Mouse (Mus musculus): Measurements from ENCODE around the gene Edem1.

The Edem1 gene

DNA sequence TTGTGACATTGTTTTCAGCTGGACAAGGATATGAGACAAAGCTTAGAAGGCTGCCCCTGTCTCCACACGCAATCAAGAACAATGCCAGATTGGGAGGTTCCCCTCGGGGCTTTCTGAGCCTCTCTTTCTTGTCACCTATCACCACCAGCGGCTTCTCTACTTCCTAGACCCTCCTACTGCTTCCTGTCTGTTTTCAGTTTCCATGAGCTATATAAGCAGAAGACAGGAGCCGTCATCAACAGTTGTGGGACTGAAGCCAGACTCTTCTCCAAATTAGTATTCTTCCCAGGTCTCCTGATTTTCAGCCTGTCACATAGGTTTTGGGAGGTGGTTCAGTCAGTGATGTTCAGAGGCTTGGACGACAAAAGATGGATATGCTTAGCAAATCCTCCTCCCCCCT is 47.6 kb downstream of the Edem1 start:
- DNase-seq, result peak in 1 of 2 experiments; percentile 11

DNA sequence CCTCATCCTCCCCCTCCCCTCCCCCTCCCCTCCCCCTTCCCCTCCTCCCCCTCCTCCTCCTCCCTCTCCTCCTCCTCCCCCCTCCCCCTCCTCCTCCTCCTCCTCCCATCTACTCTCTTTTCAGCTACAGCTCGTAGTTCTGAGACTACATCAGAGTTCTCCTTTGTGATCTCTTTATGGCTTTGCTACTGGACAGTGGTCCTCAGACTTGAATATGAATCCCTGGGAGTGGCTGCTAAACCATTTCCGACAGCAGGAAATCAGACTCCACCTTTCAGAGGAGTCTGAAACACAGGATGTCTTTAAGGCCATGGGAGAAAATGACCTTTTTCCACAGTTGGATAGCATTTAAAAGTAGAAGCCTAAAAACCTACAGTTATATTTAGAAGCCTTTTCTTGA is 48.0 kb downstream of the Edem1 start:
- DNase-seq, result no peak

- DNase-seq, result no peak
Observed at GRCm38 (mm10) chr6:108880368-108881013, 52.0 kb downstream of the Edem1 start.

DNA sequence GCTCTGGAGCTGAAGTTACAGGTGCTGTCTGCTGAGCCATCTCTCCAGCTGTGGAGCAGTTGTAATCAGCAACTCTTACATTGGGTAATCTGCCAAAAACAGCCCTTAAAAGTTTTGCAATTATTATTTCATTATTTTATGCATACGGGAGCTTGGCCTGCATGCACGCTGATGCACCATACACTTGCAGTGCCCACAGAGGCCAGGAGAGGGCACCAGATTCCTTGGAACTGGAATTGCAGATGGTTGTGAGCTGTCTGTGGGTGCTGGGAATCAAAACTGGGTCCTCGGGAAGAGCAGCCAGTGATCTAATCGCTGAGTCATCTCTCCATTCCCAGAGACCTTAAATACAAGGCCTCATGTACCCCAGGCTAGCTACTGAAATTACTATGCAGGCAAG is 52.6 kb downstream of the Edem1 start:
- DNase-seq, result no peak

GRCm38 (mm10) chr6:108883826-108884225 is 55.4 kb downstream of the Edem1 start:
- no peak for DNase-seq

DNA sequence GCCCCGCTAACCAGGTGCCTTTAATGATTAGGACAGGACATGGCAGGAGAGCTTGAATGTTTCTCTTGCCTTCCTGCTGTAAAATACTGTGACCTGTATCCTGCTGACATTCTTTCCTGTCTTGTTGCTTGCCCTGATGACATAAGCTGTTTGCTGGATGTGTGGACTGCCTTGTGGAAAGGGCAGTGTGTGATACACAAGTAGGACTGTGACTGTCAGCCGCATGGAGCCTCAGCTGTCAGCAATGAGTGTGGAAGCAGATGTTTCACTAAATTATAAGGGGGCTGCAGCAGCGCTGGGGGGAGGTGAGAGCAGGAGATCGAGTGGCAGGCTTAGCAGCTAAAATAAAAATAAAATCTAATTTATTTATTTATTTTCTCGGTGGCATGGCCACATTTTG is 56.2 kb downstream of the Edem1 start:
- no peak for DNase-seq

GRCm38 (mm10) chr6:108886346-108886745 is 57.9 kb downstream of the Edem1 start:
- no peak for DNase-seq

DNA sequence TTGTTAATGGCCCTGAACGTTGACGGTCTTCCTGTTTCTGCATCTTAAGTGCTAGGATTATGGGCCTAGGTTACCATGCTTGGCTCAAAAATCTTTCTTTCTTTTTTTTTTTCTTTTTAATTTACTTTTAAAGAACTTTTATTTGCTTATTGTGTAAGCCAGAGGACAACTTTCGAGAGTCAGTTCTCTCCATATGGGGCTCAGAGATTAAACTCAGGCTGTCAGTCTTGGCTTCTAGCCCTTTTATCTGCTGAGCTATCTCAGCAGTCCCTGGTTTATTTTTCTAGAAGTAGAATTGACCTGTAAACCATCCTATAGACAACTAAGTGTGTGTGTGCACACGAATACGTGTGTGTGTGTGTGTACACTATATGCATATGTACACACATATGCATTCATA is 64.1 kb downstream of the Edem1 start:
- no peak for DNase-seq

DNA sequence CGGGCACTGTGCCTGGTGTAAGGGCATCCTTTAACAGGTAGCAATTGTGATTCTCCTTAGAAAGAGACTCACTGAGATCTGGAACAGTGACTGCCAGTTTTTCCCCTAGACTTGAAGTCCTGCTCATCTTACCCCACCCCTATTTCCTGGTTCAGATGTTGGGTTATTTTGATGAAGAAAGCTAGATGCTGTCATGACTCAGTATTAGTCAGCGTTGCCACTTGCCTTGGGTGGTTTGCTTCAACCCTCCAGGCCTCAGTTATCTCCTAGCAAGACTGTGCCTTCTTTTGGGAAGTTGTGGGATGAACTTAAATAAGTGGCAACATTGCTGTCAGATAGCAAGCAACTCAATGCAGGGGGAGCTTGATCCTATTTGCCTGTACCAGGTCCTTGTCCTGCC is 66.7 kb downstream of the Edem1 start:
- DNase-seq, result no peak

- no peak for DNase-seq
Observed at GRCm38 (mm10) chr6:108895976-108896375, 67.5 kb downstream of the Edem1 start.

DNA sequence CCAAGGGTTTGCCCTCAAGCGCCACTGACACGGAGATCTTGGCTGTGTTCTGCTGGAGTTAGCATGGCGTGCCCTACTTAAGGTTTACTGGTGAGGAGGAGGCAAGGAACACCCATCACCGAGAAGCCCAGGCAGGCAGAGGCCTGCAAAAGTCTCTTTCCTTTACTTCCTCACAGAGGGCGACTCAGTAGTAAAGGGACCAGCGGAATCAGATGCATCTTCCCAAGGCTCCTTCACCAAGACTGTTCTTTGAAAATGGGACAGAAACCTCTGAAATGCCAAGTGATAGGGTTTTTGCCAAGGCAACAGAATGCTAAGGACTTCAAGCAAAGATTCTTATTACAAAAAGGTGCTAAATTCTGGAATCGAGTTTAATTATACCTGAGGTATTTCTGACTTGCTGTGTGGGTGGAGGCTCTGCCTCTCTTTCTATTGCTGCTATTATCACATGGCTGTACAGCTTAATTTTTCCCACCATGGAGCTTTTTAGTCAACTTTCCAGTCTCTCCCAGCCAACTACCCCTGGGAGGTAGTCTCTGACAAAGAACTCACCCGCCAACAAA is 68.2 kb downstream of the Edem1 start:
- peak in 1 of 2 experiments; percentile 3 for DNase-seq

DNA sequence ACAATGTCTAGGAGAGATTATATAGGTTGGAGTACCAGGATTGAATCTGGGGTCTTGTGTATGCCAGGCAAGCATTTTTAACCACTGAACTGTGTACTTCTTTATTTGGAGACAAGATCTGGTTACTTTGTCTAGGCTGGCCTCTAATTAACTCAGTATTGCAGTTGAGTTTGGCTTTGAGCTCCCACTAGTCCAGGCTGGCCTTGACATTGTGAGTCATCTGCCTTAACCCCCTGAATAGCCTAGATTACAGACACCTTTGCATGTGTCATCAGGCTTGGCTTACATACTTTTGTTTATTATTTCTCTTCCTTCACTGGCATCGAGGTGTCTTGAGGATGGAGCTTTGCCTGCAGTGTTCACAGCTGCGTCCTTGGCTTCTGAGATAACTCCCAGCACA is 70.8 kb downstream of the Edem1 start:
- DNase-seq, result no peak

DNA sequence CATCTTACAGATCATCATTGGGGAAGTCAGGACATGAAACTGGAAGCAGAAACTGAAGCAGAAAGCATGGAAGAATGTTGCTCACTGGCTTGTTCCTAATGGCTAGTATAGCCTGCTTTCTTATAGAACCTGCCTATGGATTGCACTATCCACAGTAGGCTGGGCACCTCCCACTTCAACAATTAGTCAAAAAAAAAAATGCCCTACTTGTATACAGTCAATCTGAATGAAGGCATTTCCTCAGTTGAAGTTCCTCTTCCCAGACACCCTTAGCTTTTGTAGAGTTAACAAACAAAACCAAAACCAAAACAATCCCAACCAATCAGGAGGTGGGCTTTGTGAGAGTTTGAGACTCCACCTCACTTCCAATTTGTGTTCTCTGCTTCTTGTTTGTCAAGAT is 73.7 kb downstream of the Edem1 start:
- DNase-seq, result no peak

DNA sequence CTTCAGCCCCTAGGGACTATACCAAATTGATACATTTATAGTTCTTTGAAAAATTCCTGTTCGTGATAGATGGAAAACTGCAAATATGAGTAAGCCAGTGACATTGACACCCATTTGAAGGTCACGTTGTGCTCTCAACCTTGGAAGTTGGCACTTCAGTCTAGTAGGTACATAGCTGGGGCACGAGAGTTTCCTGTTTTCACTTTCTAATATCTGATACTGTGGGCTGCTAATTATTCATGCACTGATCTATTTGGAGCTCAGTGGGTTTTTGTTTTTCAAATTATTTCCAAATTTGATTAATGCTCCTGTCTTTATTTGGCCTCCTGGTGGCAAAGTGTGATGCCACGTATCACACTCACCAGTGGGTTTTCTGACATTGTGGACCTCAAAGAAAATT is 74.8 kb downstream of the Edem1 start:
- no peak for DNase-seq

DNA sequence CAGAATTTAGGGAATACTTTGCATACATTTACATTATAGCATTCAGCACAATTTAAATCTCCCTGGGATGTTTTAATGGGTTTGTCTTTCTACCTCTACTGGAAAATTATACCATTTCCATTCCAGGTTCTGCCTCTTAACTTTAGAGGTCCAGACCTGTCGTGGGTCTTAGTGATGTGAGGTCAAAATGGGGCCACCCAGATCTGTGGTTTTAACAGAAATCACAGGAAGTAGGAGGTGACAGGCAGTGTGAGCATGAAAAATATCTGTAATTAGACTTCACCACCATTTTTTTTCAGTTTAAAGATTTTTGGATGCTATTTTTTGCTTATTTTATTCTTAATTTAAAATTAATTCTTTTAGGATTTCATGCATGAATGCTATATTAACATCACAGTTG is 78.1 kb downstream of the Edem1 start:
- no peak for DNase-seq

Data from cerebellum, postnatal 14 days (tissue).